Mouse (Mus musculus) midbrain, postnatal 0 days (tissue): Measurements from ENCODE around the gene Scrn2. TPM values are rescaled to one million over a fixed set of nuclear protein-coding genes. Genes with fewer than 3 reads are reported as not detected.

Experiments
- ATAC-seq: fragments of 200-750 bp; cut with Nextera tagmentation; 2 replicates; pipeline ENCODE4 v1.8.0; 2017; ENCODE audit warnings: moderate number of reproducible peaks, mild to moderate bottlenecking, moderate TSS enrichment, moderate library complexity; ENCODE audit not compliant: low FRiP score
- DNase-seq: peaks from one replicate; pipeline ENCODE4 v3.0.0-alpha.2; 2015; ENCODE audit warnings: low spot score
- H3K27ac ChIP-seq: fragments of 300-500 bp; sonication (generic); 2 replicates; pipeline ENCODE4 v1.5.1; 2014; ENCODE audit warnings: low read depth, mild to moderate bottlenecking, low read length, mixed read lengths
- H3K27me3 ChIP-seq: fragments of 300-500 bp; sonication (generic); 2 replicates; pipeline ENCODE4 v1.6.1; 2014; ENCODE audit warnings: low read length, control low read depth, mixed read lengths; ENCODE audit not compliant: insufficient read depth
- H3K36me3 ChIP-seq: fragments of 300-500 bp; sonication (generic); 2 replicates; pipeline ENCODE4 v1.6.1; 2014; ENCODE audit warnings: low read length, control low read depth, mixed read lengths; ENCODE audit not compliant: insufficient read depth
- H3K4me1 ChIP-seq: fragments of 300-500 bp; sonication (generic); 2 replicates; pipeline ENCODE4 v1.6.1; 2014; ENCODE audit warnings: mild to moderate bottlenecking, control low read depth, antibody characterized with exemption, low read length, mixed read lengths; ENCODE audit not compliant: insufficient read depth
- H3K4me2 ChIP-seq: fragments of 300-500 bp; sonication (generic); 2 replicates; pipeline ENCODE4 v1.6.1; 2014; ENCODE audit warnings: low read depth, mild to moderate bottlenecking, low read length, mixed read lengths; ENCODE audit not compliant: poor library complexity, severe bottlenecking
- H3K4me3 ChIP-seq: fragments of 300-500 bp; sonication (generic); 2 replicates; pipeline ENCODE4 v1.5.1; 2014; ENCODE audit warnings: low read depth, mild to moderate bottlenecking, low read length, moderate library complexity
- H3K9ac ChIP-seq: fragments of 300-500 bp; sonication (generic); replicated peaks from 2 replicates; pipeline ENCODE4 v1.6.1; 2014; ENCODE audit warnings: mild to moderate bottlenecking, low read length, moderate library complexity, mixed read lengths; ENCODE audit not compliant: poor library complexity, severe bottlenecking
- H3K9me3 ChIP-seq: fragments of 300-500 bp; sonication (generic); 2 replicates; pipeline ENCODE4 v1.6.1; 2016; ENCODE audit warnings: low read length, control low read depth
- CTCF ChIP-seq: IDR thresholded peaks from 2 replicates; pipeline ENCODE4 v1.5.1; 2016; ENCODE audit warnings: antibody characterized with exemption, mild to moderate bottlenecking
- WGBS: fragments of 180-500 bp; shearing (Covaris S2); extraction: QIAGEN DNeasy Blood & Tissue Kit; methylation state at CpG from one replicate; pipeline ENCODE4 v1.1.7; 2014; 5-methylcytosine and 5-hydroxymethylcytosine counted together
- microRNA-seq: library from miRNA; unstranded; fragments of <30 nt; microRNA quantifications from one replicate; pipeline ENCODE4, GENCODE M21; 2016; ENCODE audit warnings: borderline number of aligned reads
- polyA plus RNA-seq: library from polyadenylated mRNA; unstranded; fragments of >200 nt; fragmentation: Nextera tagmentation; extraction: Ambion mirVana; gene quantifications from 2 replicates; pipeline ENCODE4 v1.2.1, GENCODE M21; 2015
- total RNA-seq: library from RNA; depleted of rRNA; stranded (reverse); fragments of >200 nt; gene quantifications from 2 replicates; pipeline ENCODE4 v1.2.3, GENCODE M21; 2014; rRNA removed

Gene Scrn2
- total and polyA plus RNA-seq, 2 experiments from 2014 or later, result 11.1 to 22.3 TPM

DNA sequence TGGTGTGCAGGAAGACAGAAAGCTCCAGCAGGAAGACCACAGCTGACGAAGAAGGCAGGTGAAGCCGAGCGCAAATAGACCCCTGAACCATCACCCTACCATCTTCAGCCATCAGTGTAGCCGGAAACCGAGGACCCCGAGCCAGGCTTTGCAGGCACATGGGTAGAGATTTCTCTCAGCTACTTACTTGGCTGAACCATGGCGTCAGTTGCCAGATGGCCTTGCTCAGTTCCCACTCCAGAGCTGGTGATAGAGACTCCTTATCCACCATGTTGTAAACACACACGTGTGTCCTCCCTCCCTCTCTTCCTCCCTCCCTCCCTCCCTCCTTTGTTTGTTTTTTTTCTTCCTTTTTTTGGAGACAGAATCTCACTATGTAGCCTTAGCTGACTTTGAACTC lies 44.5 kb downstream of the Scrn2 start:
- no peak overlapping the region for H3K4me2 ChIP-seq
- no peak overlapping the region for H3K9ac ChIP-seq
- H3K27me3 ChIP-seq, result no peaks in the 10 kb centered on the region
- no peaks in the 10 kb centered on the region for H3K36me3 ChIP-seq
- H3K4me1 ChIP-seq, result no peaks in the 10 kb centered on the region
- ATAC-seq (no peak), DNase-seq (no peak)
- no peak overlapping the region for H3K27ac ChIP-seq
- 79% methylated on average over 8 of the region's 8 CpGs for WGBS
- no peak overlapping the region for H3K4me3 ChIP-seq
- TF ChIP-seq CTCF, result no peak
- H3K9me3 ChIP-seq, result no peaks in the 10 kb centered on the region

DNA sequence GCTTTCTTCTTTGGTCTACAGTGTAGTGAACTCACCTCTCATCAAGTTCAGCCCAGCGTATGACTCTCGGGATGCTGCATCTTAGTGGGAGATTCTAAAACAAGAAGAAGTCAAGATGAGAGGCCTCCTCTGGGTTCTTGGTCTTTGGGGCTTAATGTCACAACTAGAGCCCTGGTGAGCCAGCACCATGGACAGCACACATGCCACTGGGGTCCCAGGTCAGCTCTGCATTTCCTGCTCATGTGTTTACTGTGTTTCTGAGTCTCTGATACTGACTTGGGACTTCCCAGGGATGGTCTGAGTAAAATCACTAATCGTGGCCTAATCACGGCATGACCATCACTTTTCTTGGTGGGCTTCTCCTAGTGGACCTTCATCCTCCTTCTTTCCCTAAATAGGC lies 49.0 kb downstream of the Scrn2 start:
- Histone ChIP-seq H3K36me3 (no peaks in the 10 kb centered on the region), H3K27me3 (no peaks in the 10 kb centered on the region), H3K4me2 (no peak overlapping the region), H3K27ac (no peak overlapping the region), H3K4me1 (no peaks in the 10 kb centered on the region), H3K4me3 (no peak overlapping the region), H3K9ac (no peak overlapping the region), H3K9me3 (no peaks in the 10 kb centered on the region)
- ATAC-seq (no peak), DNase-seq (no peak)
- WGBS, result 64% methylated on average over 4 of the region's 4 CpGs
- TF ChIP-seq CTCF, result no peak

- no peak overlapping the region for H3K4me3 ChIP-seq
- H3K36me3 ChIP-seq, result no peaks in the 10 kb centered on the region
- no peaks in the 10 kb centered on the region for H3K9me3 ChIP-seq
- no peak for DNase-seq
- no peaks in the 10 kb centered on the region for H3K4me1 ChIP-seq
- ATAC-seq, result no peak
- no peak overlapping the region for H3K4me2 ChIP-seq
- H3K27ac ChIP-seq, result no peak overlapping the region
- no peak overlapping the region for H3K9ac ChIP-seq
- TF ChIP-seq CTCF, result no peak
- no peaks in the 10 kb centered on the region for H3K27me3 ChIP-seq
- 10% methylated on average over 9 of the region's 9 CpGs for WGBS
These were observed 50.6 kb downstream of the Scrn2 start for GRCm38 (mm10) chr11:97080291-97080690.

GRCm38 (mm10) chr11:97082977-97083376 lies 53.2 kb downstream of the Scrn2 start:
- H3K4me3 ChIP-seq, result no peak overlapping the region
- ATAC-seq, result no peak
- no peaks in the 10 kb centered on the region for H3K4me1 ChIP-seq
- no peaks in the 10 kb centered on the region for H3K36me3 ChIP-seq
- no peaks in the 10 kb centered on the region for H3K9me3 ChIP-seq
- H3K27me3 ChIP-seq, result no peaks in the 10 kb centered on the region
- WGBS, result 42% methylated on average over 11 of the region's 11 CpGs
- no peak overlapping the region for H3K4me2 ChIP-seq
- H3K27ac ChIP-seq, result no peak overlapping the region
- H3K9ac ChIP-seq, result no peak overlapping the region
- TF ChIP-seq CTCF, result peak; percentile 72
- DNase-seq, result peak; percentile 45

Small RNA genes within 50 kb of the gene (microRNA-seq; reads per million reads assigned to microRNA genes)
- gene Mir8103, result 1.3 reads per million

Other genes with a start within 250 kb of the Scrn2 start
- gene Cbx1, start 240.8 kb upstream of the Scrn2 start, total RNA-seq, result 29.0 and 38.1 TPM in 2 replicates
- gene Cbx1, start 240.8 kb upstream of the Scrn2 start, polyA plus RNA-seq, result 47.6 and 53.2 TPM in 2 replicates
- gene Nfe2l1, start 200.0 kb upstream of the Scrn2 start, total RNA-seq, result 86.0 and 88.0 TPM in 2 replicates
- gene Nfe2l1, start 200.0 kb upstream of the Scrn2 start, polyA plus RNA-seq, result 64.5 and 68.9 TPM in 2 replicates
- gene Copz2, start 180.1 kb upstream of the Scrn2 start, total RNA-seq, result 12.7 and 12.9 TPM in 2 replicates
- gene Copz2, start 180.1 kb upstream of the Scrn2 start, polyA plus RNA-seq, result 16.7 and 20.3 TPM in 2 replicates
- gene Cdk5rap3, start 113.4 kb upstream of the Scrn2 start, total RNA-seq, result 43.6 and 48.3 TPM in 2 replicates
- gene Cdk5rap3, start 113.4 kb upstream of the Scrn2 start, polyA plus RNA-seq, result 83.9 and 85.1 TPM in 2 replicates
- gene Prr15l, start 101.8 kb upstream of the Scrn2 start, total RNA-seq, result 0.27 TPM in 1 of 2 replicates, not detected in the other
- 0.51 and 0.56 TPM in 2 replicates for gene Prr15l, start 101.8 kb upstream of the Scrn2 start, polyA plus RNA-seq
- 26.9 and 28.6 TPM in 2 replicates for gene Pnpo, start 86.0 kb upstream of the Scrn2 start, total RNA-seq
- 36.8 and 37.4 TPM in 2 replicates for gene Pnpo, start 86.0 kb upstream of the Scrn2 start, polyA plus RNA-seq
- gene Sp2, start 47.0 kb upstream of the Scrn2 start, total RNA-seq, result 5.2 and 5.9 TPM in 2 replicates
- gene Sp2, start 47.0 kb upstream of the Scrn2 start, polyA plus RNA-seq, result 13.4 and 13.7 TPM in 2 replicates
- 0.33 and 1.1 TPM in 2 replicates for gene Sp6, start 16.5 kb upstream of the Scrn2 start, total RNA-seq
- gene Sp6, start 16.5 kb upstream of the Scrn2 start, polyA plus RNA-seq, result 0.43 and 0.51 TPM in 2 replicates
- 1.4 and 2.7 TPM in 2 replicates for gene Lrrc46, start 11.5 kb downstream of the Scrn2 start, total RNA-seq
- gene Lrrc46, start 11.5 kb downstream of the Scrn2 start, polyA plus RNA-seq, result 2.4 and 3.3 TPM in 2 replicates
- gene Mrpl10, start 11.6 kb downstream of the Scrn2 start, total RNA-seq, result 42.1 and 67.7 TPM in 2 replicates
- gene Mrpl10, start 11.6 kb downstream of the Scrn2 start, polyA plus RNA-seq, result 56.6 and 63.7 TPM in 2 replicates
- 12.6 and 14.6 TPM in 2 replicates for gene Osbpl7, start 20.7 kb downstream of the Scrn2 start, total RNA-seq
- 10.7 and 13.9 TPM in 2 replicates for gene Osbpl7, start 20.7 kb downstream of the Scrn2 start, polyA plus RNA-seq
- 0.11 and 0.24 TPM in 2 replicates for gene Tbx21, start 85.4 kb downstream of the Scrn2 start, total RNA-seq
- gene Tbx21, start 85.4 kb downstream of the Scrn2 start, polyA plus RNA-seq, result 0.14 and 0.15 TPM in 2 replicates
- 43.9 and 45.3 TPM in 2 replicates for gene Tbkbp1, start 121.6 kb downstream of the Scrn2 start, total RNA-seq
- 9.5 and 10.3 TPM in 2 replicates for gene Tbkbp1, start 121.6 kb downstream of the Scrn2 start, polyA plus RNA-seq
- 104 and 118 TPM in 2 replicates for gene Kpnb1, start 157.9 kb downstream of the Scrn2 start, total RNA-seq
- gene Kpnb1, start 157.9 kb downstream of the Scrn2 start, polyA plus RNA-seq, result 23.0 and 25.0 TPM in 2 replicates